Mouse (Mus musculus): ENCODE data around the gene Taf3. TPM values are rescaled to one million over a fixed set of nuclear protein-coding genes. Genes with fewer than 3 reads are reported as not detected.

The Taf3 gene
- total RNA-seq, 1 experiment, result 7.8 TPM

- peaks cover 2 to 3% of the 10 kb centered on the region in 2 experiments; a peak in 2 of 4 replicates for H3K4me1 ChIP-seq (ENCODE audit: control insufficient read depth in 2 of 2, insufficient read depth in 2 of 2, low read length in 2 of 2, poor library complexity in 1 of 2)
- in situ Hi-C loops (cut with MboI; ENCODE audit: low sequenced_read_pairs in 2 of 2, unreplicated experiment in 2 of 2), result no loop called here
- TF ChIP-seq HCFC1 (IDR thresholded peaks at IDR 0.05; ENCODE audit: borderline replicate concordance, insufficient read depth, low read length), result no peak
- no peak for TF ChIP-seq CHD2 (IDR thresholded peaks at IDR 0.05; ENCODE audit: low read depth, low read length)
- TF ChIP-seq MAFK (IDR thresholded peaks at IDR 0.05; ENCODE audit: insufficient read depth, low read depth, low read length), result no peak
- TF ChIP-seq ZNF384 (IDR thresholded peaks at IDR 0.05; ENCODE audit: low read depth, low read length), result no peak
- no peak overlapping the region for H3K4me3 ChIP-seq (ENCODE audit: insufficient read depth in 1 of 2, low read depth in 1 of 2, low read length in 2 of 2, poor library complexity in 1 of 2, severe bottlenecking in 1 of 2)
- H3K9ac ChIP-seq (ENCODE audit: insufficient read depth, low read depth, low read length, poor library complexity, severe bottlenecking), result no peak overlapping the region
- H3K9me3 ChIP-seq (ENCODE audit: control insufficient read depth, insufficient read depth, low read depth, low read length), result no peaks in the 10 kb centered on the region
- DNase-seq (ENCODE audit: low read depth, low spot score), result no peak
- H3K27ac ChIP-seq (ENCODE audit: insufficient read depth, low read depth, low read length, poor library complexity, severe bottlenecking), result no peak overlapping the region
- no peaks in the 10 kb centered on the region for H3K36me3 ChIP-seq (ENCODE audit: control insufficient read depth, insufficient read depth, low read length, poor library complexity, severe bottlenecking)
These were observed 144.4 kb downstream of the Taf3 start for GRCm38 (mm10) chr2:9903854-9904560.

- Histone ChIP-seq H3K4me1 (ENCODE audit: control insufficient read depth in 2 of 2, insufficient read depth in 2 of 2, low read length in 2 of 2, poor library complexity in 1 of 2) (peaks cover 0 to 4% of the 10 kb centered on the region in 2 experiments; a peak in 1 of 4 replicates), H3K9me3 (ENCODE audit: control insufficient read depth, insufficient read depth, low read depth, low read length) (no peaks in the 10 kb centered on the region), H3K36me3 (ENCODE audit: control insufficient read depth, insufficient read depth, low read length, poor library complexity, severe bottlenecking) (no peaks in the 10 kb centered on the region), H3K4me3 (ENCODE audit: insufficient read depth in 1 of 2, low read depth in 1 of 2, low read length in 2 of 2, poor library complexity in 1 of 2, severe bottlenecking in 1 of 2) (no peak overlapping the region), H3K9ac (ENCODE audit: insufficient read depth, low read depth, low read length, poor library complexity, severe bottlenecking) (no peak overlapping the region), H3K27ac (ENCODE audit: insufficient read depth, low read depth, low read length, poor library complexity, severe bottlenecking) (no peak overlapping the region)
- DNase-seq (ENCODE audit: low read depth, low spot score), result no peak
- in situ Hi-C loops (cut with MboI; ENCODE audit: low sequenced_read_pairs in 2 of 2, unreplicated experiment in 2 of 2), result no loop called here
- no peak for TF ChIP-seq CHD2 (IDR thresholded peaks at IDR 0.05; ENCODE audit: low read depth, low read length)
- TF ChIP-seq ZNF384 (IDR thresholded peaks at IDR 0.05; ENCODE audit: low read depth, low read length), result no peak
- TF ChIP-seq HCFC1 (IDR thresholded peaks at IDR 0.05; ENCODE audit: borderline replicate concordance, insufficient read depth, low read length), result no peak
- no peak for TF ChIP-seq MAFK (IDR thresholded peaks at IDR 0.05; ENCODE audit: insufficient read depth, low read depth, low read length)
- no peak for TF ChIP-seq ZC3H11A (IDR thresholded peaks at IDR 0.05; ENCODE audit: borderline replicate concordance, low read depth, low read length)
These were observed 150.6 kb downstream of the Taf3 start for GRCm38 (mm10) chr2:9897846-9898245.

GRCm38 (mm10) chr2:9896097-9896770, 152.2 kb downstream of the Taf3 start:
- DNase-seq (ENCODE audit: low read depth, low spot score), result no peak
- Histone ChIP-seq H3K4me3 (ENCODE audit: insufficient read depth in 1 of 2, low read depth in 1 of 2, low read length in 2 of 2, poor library complexity in 1 of 2, severe bottlenecking in 1 of 2) (peak overlapping the region; percentile 7 to 21; a peak in 1 of 4 replicates), H3K27ac (ENCODE audit: insufficient read depth, low read depth, low read length, poor library complexity, severe bottlenecking) (no peak overlapping the region), H3K4me1 (ENCODE audit: control insufficient read depth in 2 of 2, insufficient read depth in 2 of 2, low read length in 2 of 2, poor library complexity in 1 of 2) (peaks cover 0 to 4% of the 10 kb centered on the region in 2 experiments; a peak in 1 of 4 replicates), H3K9ac (ENCODE audit: insufficient read depth, low read depth, low read length, poor library complexity, severe bottlenecking) (no peak overlapping the region), H3K9me3 (ENCODE audit: control insufficient read depth, insufficient read depth, low read depth, low read length) (no peaks in the 10 kb centered on the region), H3K36me3 (ENCODE audit: control insufficient read depth, insufficient read depth, low read length, poor library complexity, severe bottlenecking) (no peaks in the 10 kb centered on the region)
- in situ Hi-C loops (cut with MboI; ENCODE audit: low sequenced_read_pairs in 2 of 2, unreplicated experiment in 2 of 2), result no loop called here
- no peak for TF ChIP-seq CHD2 (IDR thresholded peaks at IDR 0.05; ENCODE audit: low read depth, low read length)
- no peak for TF ChIP-seq MAFK (IDR thresholded peaks at IDR 0.05; ENCODE audit: insufficient read depth, low read depth, low read length)
- no peak for TF ChIP-seq ZC3H11A (IDR thresholded peaks at IDR 0.05; ENCODE audit: borderline replicate concordance, low read depth, low read length)
- TF ChIP-seq ZNF384 (IDR thresholded peaks at IDR 0.05; ENCODE audit: low read depth, low read length), result no peak
- no peak for TF ChIP-seq HCFC1 (IDR thresholded peaks at IDR 0.05; ENCODE audit: borderline replicate concordance, insufficient read depth, low read length)

- TF ChIP-seq MAFK (IDR thresholded peaks at IDR 0.05; ENCODE audit: insufficient read depth, low read depth, low read length), result no peak
- TF ChIP-seq ZC3H11A (IDR thresholded peaks at IDR 0.05; ENCODE audit: borderline replicate concordance, low read depth, low read length), result no peak
- TF ChIP-seq HCFC1 (IDR thresholded peaks at IDR 0.05; ENCODE audit: borderline replicate concordance, insufficient read depth, low read length), result no peak
- no peak for TF ChIP-seq ZNF384 (IDR thresholded peaks at IDR 0.05; ENCODE audit: low read depth, low read length)
- TF ChIP-seq CHD2 (IDR thresholded peaks at IDR 0.05; ENCODE audit: low read depth, low read length), result no peak
- H3K9me3 ChIP-seq (ENCODE audit: control insufficient read depth, insufficient read depth, low read depth, low read length), result no peaks in the 10 kb centered on the region
- DNase-seq (ENCODE audit: low read depth, low spot score), result no peak
- no peak overlapping the region for H3K9ac ChIP-seq (ENCODE audit: insufficient read depth, low read depth, low read length, poor library complexity, severe bottlenecking)
- no peak overlapping the region for H3K4me3 ChIP-seq (ENCODE audit: insufficient read depth in 1 of 2, low read depth in 1 of 2, low read length in 2 of 2, poor library complexity in 1 of 2, severe bottlenecking in 1 of 2)
- H3K4me1 ChIP-seq (ENCODE audit: control insufficient read depth in 2 of 2, insufficient read depth in 2 of 2, low read length in 2 of 2, poor library complexity in 1 of 2), result peaks cover 0 to 4% of the 10 kb centered on the region in 2 experiments; a peak in 1 of 4 replicates
- no peak overlapping the region for H3K27ac ChIP-seq (ENCODE audit: insufficient read depth, low read depth, low read length, poor library complexity, severe bottlenecking)
- in situ Hi-C loops (cut with MboI; ENCODE audit: low sequenced_read_pairs in 2 of 2, unreplicated experiment in 2 of 2), result no loop called here
- H3K36me3 ChIP-seq (ENCODE audit: control insufficient read depth, insufficient read depth, low read length, poor library complexity, severe bottlenecking), result no peaks in the 10 kb centered on the region
These were observed 153.4 kb downstream of the Taf3 start for GRCm38 (mm10) chr2:9894836-9895593.

Data from ES-E14 (cell line).